Mouse (Mus musculus) adrenal gland, postnatal 14 days (tissue): Measurements from ENCODE around the gene Cabp4. TPM values are rescaled to one million over a fixed set of nuclear protein-coding genes. Genes with fewer than 3 reads are reported as not detected.

Source experiments
- DNase-seq: peaks from one replicate; pipeline ENCODE4 v3.0.0; 2021; ENCODE audit warnings: mixed read lengths
- long read RNA-seq, 2 experiments: library from polyadenylated mRNA; stranded (forward); transcript quantifications; one replicate each; pipeline ENCODE4 v2.0.0; 2021
- total RNA-seq: library from RNA; stranded (reverse); gene quantifications from 2 replicates; pipeline ENCODE4 v1.2.3, GENCODE M21; 2021

The Cabp4 gene
- total RNA-seq, result 1.7 and 2.4 TPM in 2 replicates
- long read RNA-seq, experiment 1, partial matches to known transcripts, result 2 of 3 reads
- long read RNA-seq, experiment 1, other reads (novel, unspliced or antisense), result 1 of 3 reads
- long read RNA-seq, experiment 2, result 0 reads

DNA sequence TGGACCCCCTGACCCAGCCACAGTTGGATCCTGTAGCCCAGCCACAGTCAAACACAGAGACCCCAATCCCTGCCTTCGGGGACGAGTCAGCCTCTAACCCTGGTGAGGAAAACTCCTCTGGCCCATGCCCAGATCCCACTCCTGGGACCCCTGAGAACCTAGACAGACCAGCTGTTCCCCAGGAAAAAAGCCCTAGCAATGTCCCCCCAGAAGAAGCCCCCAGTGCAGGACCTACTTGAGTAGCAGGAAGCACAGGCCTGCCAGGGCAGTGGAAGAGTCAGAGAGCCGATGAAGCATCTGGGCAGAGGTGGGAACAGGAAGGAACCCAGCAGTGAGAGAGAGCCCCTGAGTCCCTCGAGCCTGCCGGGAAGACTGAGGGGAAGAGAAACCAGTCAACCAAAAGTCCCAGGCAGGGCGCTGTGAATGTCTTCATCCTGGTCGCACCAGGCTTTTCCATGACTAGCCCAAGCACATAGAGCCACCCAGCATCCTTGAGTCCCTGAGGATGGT, at the start of gene Cabp4:
Gene Cabp4 (minus strand): TSS at position 275 of the 510 bp plus-strand sequence.
- no peak for DNase-seq

DNA sequence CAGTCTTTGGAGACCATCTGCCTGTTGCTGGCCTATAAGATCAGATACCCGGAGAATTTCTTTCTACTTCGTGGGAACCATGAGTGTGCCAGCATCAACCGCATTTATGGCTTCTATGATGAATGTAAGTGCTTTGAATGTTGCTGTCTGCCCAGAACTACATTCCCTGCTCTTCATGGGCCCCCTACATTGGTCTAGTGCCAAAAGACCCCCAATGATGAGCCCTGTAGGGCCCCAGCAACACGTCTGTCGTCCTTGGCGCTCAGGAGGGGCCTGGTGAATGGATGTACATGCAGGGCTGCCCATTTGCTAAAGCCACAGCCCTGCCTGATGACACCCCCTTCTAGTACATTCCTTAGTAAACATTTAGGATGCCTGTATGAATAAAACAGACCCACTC, 49.3 kb upstream of the Cabp4 start:
- no peak for DNase-seq

DNA sequence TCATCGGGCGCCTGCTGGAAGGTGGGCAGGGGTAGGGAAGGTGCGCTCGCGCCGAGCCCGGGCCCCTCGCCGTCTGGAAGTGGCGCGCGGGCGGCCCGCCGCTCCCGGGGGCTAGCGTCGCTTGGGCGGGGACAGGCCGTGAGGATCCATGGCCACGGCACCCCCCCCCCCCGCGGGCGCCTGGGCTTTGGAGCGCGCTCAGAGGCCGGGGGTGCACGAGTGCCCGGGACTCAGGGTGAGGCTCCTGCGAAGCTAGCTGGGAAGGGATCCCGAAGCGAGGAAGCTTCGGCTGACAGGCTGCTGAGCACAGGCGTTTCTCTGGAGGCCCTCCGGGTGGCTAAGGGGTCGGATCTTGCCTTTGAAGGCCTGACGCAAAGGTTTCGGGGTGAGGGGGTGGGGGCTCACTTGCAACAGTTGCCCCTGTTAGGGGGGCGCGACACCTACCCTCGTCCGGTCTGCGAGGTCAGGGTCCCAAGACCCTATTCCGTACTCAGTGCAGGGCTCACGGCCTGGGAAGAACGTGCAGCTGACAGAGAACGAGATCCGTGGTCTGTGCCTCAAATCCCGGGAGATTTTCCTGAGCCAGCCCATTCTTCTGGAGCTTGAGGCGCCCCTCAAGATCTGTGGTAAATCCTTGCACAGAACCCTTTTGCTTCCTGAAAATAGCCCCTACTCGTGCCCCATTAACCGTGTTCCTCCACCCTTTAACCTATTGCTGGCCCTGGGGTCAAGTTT, 48.6 kb upstream of the Cabp4 start:
- DNase-seq, result no peak

DNA sequence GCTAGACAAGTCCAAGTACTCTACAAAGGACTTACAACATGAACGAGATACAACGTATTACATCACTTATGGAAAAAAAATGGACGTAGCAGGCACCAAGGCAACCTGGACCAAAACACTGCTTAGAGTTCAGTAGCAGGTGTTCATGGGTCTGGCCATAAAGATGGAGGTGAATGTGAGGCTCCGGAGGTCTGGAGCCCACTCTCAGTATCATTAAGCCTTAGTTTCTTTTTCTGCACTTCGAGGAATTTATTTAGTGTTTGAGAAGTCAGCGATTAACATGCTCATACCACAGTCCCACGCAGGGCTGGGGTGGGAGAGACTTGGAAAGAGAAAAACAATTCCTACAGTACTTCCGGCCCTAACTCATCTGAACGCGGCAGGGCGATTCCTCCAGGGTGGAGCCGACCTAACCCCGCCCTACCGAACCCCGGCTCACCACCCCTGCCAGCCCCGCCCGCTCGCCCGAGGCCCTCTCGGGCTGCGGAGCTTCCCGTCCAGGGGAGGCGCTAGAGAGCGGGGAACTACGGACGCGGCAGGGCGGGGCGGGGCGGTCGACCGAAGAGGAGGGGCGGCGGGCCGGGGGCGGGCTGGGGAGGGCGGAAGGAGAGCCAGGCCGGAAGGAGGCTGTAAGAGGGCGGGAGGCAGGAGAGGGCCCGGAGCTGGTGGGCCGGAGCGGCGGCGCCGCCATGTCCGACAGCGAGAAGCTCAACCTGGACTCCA, 47.9 kb upstream of the Cabp4 start, which contains the start of gene Ppp1ca:
Gene Ppp1ca (plus strand): TSS at position 538 of the 723 bp plus-strand sequence.
- peak; percentile 99 for DNase-seq

DNA sequence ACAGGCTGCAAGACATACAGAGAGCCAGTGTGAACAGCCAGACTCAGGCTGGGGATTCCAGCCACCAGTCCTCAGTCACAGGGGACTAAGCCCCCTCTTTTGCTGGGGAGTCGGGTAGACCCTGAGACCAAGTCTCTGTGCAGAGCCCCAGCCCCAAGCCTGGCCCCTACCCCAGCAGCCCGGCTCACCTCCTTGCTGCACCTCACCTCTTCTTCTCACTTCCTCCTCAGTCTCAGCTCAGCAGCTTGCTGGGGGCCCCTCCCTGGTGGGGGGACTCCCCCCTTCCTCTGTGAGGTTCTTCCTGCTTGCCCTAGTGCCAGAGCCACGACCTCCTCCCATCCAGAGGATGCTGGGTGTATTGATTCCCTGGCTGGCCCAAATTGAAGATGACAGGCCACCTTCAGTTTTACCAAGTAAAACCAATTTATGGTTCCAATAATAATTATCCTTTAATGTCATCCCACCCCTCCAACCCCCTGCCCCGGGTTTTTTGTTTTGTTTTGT, 47.0 kb upstream of the Cabp4 start, which contains the start of gene Tbc1d10c:
Gene Tbc1d10c (minus strand): TSS at position 454 of the 504 bp plus-strand sequence.
- DNase-seq, result peak; percentile 63

DNA sequence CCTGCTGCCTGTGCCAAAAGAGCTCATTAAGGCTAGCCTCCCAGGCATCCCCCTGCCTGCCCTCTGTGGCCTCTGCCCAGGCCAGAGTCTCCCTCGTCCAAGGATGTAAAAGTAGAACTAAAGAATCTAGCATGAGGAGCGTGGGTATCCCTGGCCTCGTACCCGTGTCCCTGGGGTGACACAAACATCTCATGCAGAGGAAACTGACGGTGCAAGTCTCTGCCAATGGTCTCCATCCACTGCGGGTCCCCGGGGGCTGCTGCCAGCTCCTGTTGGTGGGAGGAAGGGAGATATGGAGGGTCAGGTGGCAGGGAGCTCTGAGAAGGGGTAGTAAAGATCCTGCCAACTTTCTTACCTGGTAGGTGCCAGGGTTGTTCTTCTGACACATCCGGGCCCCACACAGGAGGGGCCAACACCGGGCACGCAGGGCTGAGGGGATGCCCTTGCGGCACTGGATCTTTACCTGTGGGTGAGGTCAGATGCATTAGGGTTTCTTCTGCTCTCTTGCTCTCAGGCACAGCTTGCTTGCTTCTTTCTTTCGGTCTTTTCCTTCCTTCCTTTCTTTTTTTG, 45.3 kb upstream of the Cabp4 start:
- DNase-seq, result no peak

DNA sequence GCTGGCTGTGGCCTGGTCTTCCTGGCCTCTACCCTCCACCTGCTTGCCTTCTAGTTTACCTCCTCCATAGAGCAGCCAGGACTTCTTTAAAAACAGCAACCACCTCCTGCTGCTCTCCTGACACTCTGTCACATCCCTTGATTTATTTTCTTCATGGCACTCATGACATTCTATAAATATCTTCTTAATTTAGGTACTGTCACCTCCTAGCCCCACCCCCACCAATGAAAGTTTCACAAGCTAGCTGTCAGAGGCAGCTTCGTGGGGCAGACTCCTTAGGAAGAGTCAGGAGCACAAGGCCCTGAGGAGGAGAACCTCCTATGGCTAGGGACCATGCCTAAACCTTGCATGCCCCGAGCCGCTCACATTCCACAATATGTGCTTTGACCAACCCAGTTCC, 43.5 kb upstream of the Cabp4 start:
- no peak for DNase-seq

DNA sequence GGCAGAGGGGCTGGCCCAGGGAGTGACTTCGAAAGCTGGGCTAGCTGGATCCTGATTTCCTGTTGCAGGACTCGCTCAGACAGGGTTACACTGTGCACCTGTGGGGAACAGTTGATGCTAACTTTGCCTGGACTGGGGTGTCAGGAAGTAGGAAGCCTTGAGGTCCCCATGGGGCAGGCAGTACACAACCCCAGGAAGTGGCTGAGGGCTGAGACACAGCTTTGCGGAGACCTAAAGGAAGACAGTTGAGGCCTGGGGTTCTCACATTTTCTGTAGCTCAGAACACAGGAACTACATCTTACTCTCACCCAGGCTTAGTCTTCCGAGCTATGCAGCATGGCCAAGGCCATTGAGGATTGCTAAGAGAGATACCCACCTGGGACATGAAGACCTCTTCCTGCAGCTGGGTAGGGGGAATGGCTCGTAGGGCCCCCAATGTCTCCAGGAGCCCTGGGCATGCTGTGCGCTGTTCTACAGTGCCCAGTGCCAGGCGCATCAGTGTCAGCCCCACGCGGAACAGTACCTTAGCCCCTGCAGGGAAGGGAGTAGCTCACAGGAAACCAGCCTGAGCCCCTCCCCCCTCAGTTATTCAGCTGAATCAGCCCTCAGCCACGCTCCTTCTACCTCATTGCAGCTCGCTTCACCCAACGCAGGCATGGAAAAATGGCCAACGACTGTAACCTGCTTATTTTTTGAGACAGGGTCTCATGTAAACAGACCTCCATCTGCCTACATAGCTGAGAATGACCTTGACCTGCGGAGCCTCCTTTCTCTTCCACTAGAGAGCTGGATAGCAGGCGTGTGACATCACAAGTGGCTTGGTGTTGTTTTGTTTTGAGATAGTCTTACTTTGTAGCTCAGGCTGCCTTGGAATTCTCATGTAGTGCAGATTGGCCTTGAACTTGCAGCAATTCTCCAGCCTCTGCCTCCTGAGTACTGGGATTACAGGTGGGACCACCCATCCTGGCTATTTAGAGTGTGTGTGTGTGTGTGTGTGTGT, 41.4 kb upstream of the Cabp4 start:
- peak; percentile 60 for DNase-seq

DNA sequence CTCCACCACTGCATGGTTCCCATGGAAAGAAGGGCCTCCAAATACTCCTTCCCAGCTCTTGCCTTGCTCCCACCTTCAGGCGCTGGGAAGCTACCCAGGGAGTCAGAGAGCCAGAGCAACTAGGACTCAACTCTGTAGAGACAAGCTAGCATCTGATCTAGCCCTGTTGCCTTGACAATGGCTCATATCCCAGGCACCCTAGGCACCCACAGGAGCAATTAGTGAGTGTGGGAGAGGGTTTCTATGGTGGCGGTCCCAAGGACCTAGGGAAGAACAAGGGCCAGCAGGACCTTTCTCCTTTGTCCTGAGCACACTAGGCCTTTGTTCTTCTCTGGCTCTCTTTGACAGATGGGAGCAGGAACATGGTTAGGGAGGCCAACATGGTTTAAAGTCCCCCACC, 39.9 kb upstream of the Cabp4 start:
- no peak for DNase-seq

DNA sequence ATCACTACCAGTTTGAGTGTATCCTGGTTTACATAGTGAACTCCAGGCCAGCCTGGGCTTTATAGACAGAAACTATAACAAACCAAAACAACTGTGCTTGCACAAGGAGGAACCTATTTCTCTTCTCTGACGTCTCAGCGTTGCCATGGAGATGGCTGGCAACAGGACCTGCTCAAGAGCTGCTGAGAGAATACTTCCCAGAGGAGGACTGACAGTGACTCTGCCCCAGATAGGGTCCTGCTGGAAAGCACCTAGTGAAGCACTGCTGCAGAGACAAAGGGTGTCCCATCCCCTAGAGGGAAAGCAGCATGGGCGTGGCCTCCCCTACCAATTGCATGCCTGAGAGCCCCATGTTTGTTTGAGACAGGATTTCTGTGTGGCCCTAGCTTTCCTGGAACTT, 38.1 kb upstream of the Cabp4 start:
- peak; percentile 89 for DNase-seq

DNA sequence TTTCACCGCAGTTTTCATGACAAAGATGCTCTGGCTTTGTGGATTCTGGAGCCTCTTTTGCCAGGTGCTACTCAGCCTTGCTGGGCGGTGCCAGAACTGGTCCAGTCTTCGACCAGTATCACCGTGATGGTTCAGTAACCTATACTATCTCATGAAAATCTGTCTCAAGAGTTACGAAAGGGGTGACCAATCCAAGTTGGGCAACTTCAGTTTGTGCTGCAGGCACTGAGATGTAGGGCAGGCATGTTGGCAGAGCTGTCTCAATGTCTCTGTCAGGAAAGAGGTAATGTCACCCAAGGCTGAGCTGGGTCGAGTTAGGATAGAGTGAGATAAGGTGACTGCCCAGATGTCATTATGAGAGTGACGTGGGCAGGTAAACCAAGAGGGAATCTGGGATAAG, 36.6 kb upstream of the Cabp4 start:
- no peak for DNase-seq

DNA sequence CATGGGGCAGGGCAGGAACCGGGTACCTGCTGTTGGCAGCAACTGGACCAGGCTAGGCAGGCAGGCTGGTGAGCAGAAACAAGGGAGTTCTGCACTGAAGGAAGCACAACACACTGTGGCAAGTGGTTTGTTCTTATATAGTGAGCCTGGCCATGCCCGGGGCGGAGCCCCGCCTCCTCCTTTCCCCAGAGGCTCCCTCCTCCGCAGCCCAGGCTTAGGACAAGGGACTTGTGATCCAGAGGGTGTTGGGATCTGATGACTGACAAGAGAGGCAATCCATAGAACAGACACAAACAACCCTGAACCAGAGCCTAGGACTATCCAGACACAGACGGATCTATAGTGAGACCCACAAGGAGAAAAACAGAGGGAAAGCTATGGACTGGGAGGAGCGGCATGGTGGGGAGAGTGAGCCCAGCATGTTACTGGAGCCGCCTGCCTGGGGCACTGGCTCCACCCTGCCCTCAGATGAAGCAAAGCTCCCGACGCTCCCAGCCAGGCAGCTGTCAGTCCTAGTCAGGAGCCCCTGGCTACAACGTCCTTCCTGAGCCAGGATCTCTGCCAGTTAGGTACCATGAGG, 31.6 kb upstream of the Cabp4 start, which contains the start of gene Carns1:
Gene Carns1 (minus strand): TSS at position 112 of the 580 bp plus-strand sequence.
- DNase-seq, result no peak

DNA sequence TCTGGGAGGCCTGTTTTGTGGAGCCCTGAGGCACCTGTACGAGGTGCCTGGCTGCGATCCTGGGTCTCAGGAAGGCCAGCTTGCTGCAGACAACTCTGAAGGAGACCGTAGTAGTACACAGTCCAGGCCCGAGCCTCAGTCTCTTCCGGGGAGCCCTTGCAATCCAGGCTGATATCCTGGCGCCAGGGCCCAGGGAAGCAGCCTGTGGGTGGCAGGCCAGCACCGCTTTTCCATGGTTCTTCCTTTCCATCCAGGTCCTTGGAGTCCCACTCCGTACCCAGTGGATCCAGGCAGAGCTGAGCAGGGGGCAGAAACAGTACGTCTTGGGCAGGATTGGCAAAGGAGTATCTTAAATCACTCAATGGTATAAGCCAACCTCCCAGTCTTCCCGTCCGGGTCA, 29.1 kb upstream of the Cabp4 start:
- no peak for DNase-seq

DNA sequence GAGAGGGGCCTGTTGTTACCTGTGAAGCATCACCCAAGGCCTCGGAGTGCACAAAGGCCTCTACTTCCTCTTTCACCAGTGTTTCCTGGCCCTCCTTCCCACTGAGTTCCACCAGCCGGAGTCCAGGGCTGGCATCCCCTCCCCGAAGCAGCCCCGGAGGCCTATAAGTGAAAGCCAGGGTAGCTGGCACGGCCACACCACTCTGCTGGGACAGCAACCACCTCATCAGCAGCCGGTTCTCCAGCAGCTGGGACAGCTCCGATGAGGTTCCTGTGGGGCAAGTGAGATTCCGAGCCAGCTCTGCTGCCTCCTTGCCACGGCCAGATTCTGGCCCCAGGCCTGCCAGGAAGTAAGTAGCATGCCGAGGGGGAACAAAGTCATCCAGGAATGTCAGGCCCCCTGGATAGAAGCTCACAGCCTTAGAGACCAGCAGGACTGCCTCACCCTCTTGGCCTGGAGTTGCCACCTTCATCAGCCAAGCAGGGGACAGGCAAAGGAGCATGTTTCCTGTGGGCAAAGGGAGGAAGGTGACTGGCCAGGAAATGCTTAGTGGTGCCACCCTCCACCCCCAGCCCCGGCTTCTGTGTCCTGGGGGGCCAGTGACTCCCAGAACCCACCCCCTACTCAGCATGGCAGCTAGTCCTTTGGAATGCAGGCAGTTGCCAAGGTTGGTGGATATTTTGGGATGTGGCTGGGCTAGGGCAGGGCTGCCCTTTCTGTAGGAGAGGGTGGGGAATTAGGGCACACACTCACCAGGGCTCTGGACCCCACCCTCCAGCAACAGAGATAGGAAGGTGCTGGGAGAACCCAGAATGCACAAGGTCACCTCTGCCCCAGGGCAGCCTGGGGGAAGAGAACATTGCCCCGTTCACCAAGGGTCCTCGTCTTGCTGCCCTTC, 27.8 kb upstream of the Cabp4 start:
- no peak for DNase-seq

DNA sequence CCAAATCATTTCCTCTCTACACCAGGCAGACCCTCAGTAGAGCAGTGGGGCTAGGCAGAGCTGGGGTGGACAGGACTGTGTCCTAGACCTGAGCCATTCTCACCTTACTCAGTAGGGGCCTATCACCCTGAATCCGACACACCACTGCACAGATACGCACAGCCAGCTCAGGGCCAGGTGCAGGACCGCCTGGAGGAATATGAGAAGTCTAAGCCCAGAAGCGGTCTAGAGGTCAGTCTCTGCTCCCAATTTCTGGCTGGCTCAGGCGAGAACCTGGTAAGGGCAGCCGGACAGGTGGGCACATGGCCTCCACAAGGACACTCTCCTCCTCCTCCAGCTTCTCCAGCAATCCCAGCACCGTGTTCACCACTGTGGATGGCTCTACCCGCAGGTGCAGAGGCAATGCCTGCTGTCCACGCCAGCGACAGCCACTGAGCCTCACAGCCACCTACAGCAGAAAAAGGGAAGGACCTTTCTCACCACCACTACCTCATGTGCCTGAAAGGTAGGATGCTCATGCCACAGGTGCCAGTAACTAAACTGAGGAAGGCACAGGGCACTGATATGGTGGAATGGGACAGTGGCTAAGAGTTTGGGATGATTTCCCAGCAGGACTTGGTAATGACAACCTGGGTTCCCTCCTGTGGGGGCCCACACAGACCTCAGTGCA, 27.0 kb upstream of the Cabp4 start:
- DNase-seq, result no peak

DNA sequence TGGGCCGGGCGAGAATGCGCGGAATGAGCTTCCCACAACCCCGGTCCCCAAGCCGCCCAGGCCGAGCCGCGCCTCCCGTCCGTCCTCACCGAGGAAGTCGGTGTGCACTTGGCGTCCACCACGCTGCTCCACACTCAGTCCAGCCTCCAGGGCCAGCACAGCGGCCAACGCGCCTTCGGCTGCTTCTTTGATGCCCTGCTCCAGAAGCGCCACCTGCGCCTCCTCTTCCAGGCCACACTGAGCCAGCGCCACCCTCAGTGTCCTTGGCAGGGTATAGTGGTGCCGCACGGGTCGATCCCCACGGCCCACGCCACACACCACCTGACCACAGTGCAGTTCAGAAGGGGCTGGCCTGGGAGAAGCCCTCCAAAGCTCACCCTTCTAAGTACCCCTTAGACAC, 26.0 kb upstream of the Cabp4 start:
- DNase-seq, result no peak

DNA sequence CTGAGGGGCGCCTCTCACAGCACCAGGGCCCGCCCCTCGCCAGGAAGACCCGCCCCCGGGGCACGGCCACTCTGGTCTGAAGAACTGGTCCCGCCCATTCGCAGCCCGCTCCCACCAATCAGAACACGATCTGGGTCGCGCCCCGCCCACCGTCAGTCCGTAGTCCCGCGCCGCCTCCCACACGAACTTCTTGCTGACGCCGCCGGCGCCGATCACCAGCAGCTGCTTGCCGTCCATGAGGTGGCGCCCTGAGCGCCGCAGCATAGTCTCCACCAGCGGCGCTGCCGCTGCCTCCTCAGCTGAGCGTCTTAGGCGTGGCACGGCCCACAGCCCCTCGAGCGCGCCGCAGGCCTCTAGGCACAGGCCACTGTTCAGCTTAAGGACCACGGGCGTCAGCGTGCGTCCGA, 25.5 kb upstream of the Cabp4 start:
- DNase-seq, result peak; percentile 99

DNA sequence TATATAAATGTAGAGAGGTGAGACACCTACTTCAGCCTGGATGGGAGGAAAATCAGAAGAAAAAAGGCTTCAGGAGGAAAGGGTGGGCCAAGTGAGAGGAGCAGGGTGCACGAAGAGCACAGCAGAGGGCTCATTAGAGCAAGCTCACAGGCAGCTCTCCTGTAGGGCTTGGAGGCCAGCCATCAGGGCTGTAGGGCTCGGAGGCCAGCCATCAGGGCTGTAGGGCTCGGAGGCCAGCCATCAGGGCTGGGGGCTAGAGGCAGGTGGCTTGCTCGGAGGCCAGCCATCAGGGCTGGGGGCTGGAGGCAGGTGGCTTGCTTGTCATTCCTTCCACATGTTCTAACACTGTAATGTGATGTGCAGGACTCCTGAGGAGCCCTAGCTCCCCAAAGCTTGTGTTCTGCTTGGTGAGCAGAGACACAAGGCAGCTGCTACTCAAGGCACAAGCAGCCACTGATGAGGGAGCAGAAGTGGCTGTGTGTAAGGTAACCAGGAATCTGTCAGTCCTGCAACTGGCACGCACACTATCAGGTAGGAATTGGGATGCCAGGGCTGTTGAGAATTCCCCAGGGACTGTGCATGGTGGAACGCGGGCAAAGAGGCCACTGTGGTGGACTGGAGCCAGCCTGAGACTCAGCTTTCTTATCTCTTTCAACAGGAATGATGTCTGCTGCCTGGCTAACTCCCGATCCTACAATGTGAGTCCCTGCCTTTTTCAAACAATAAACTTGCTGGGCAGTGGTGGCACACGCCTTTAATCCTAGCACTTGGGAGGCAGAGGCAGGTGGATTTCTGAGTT, 23.0 kb upstream of the Cabp4 start:
- DNase-seq, result no peak
